Mouse (Mus musculus) lung, adult 2 months (tissue): ENCODE results near the gene Sfta2.

Experiments
- CTCF ChIP-seq: fragments of 200-500 bp; IDR thresholded peaks from 2 replicates; pipeline ENCODE4 v1.5.1; 2011; ENCODE audit warnings: mild to moderate bottlenecking, low read length, control low read depth; ENCODE audit not compliant: insufficient read depth
- POLR2A ChIP-seq: fragments of 200-500 bp; IDR thresholded peaks from 2 replicates; pipeline ENCODE4 v1.6.1; 2011; ENCODE audit warnings: low read depth, mild to moderate bottlenecking, control low read depth, low read length, borderline replicate concordance; ENCODE audit errors: extremely low read depth

DNA sequence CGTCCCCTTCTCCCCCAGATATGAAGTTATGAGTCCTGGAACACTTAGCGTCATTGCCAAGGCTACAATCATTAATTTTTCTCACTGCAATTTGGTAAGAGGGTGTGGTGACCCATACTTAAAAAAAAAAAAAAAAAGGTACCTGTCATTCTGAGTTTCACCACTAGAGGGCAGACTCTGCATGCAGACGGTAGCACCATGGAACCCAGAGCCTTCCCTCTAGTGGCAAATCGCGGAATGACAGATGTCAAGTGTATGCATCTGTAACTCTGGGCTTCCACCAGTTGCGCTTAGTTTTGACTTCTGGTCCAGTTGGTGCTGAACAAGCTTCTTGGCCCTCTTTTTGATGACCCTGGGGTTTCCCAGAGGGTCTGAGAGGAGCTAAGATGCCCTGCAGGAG, 23.1 kb upstream of the Sfta2 start:
- TF ChIP-seq CTCF (peak; percentile 100), POLR2A (no peak)
